Mouse (Mus musculus) adipocyte (in vitro differentiated cells): ENCODE measurements around the gene Ddx20.

Experiments used
- DNase-seq: peaks from one replicate; pipeline ENCODE4 v3.0.0-alpha.2; 2016; ENCODE audit warnings: low spot score

Gene Ddx20

GRCm38 (mm10) chr3:105687324-105688060 lies at the start of gene Ddx20:
Gene Ddx20 (minus strand): TSS chr3:105687574.
- DNase-seq, result peak; percentile 99

GRCm38 (mm10) chr3:105737070-105737469 lies 49.7 kb upstream of the Ddx20 start:
- no peak for DNase-seq

DNA sequence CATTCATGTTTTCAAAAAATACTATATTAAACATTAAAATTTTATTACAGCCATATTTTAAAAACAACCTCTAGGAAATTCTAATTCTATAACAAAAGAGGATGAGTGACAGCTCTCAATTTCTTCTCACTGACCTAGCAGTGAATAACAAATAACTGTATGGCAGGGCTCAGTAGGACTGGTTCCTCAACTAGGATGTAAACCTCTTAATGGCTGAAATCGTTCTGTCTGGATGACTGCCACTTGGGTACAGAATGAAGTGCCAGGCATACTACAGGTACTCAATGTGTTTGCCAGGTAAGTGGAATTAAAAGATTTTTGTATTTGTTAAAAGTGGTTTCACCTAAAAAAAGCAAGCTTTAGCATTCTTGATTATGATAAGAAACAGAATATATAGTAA lies 48.8 kb upstream of the Ddx20 start:
- no peak for DNase-seq

DNA sequence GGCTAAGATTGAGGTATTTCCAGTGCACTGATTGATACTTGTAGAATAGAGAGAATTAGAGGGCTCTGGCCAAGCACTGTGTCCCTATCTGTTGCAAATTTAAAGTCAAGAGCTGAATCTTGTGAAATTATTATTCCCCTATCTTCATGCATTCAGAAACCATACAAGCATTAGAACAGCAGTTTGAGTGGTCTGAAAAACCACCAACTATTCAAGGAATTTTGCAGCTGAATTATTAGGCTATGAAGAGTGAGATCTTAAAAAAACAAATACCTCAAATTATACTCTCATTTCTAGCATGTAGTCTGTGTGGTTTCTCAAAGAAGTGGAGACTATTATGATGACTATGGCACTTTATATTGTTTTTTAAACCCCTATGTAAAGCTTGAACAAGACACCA lies 47.9 kb upstream of the Ddx20 start:
- DNase-seq, result no peak

DNA sequence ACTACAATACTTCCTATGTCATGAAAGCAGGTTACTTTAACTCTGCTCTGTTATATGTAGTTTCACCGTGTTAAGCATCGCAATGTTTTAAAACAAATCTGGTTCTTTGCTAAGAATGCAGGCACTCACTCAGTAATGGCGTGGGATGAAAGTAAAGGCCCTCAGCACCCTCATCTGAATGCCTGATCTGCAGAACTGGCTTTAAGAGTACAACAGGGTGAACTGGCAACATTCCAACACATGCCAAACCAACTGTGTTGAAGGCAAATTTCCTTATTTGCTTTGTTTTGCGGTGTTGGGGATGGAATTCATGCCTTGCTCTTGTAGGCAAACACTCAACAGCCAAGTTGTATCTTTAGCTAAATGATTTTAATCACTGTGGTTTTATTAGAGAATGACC lies 46.2 kb upstream of the Ddx20 start:
- no peak for DNase-seq

GRCm38 (mm10) chr3:105732360-105732759 lies 45.0 kb upstream of the Ddx20 start:
- DNase-seq, result no peak

DNA sequence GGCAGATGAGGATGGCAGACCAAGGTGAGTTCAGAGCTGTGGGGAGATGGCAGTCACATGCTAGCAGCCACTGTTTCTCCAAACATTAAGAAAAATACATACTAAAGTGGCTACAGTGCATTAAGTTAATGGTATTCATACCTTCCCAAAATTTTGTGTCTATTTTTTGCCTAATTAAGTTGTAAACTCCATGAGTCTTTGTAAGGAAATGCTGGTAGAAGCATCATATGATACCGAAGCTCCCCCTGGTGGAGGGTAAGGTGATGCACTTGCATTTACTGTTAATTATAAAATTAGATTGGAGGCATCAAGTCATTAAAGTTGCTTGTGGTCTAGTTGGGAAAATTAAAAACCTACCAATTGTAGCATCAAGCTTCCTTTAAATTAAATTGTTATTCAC lies 38.7 kb upstream of the Ddx20 start:
- peak; percentile 79 for DNase-seq

GRCm38 (mm10) chr3:105722510-105722909 lies 35.1 kb upstream of the Ddx20 start:
- DNase-seq, result no peak

- no peak for DNase-seq
These were observed 34.4 kb upstream of the Ddx20 start for GRCm38 (mm10) chr3:105721681-105722201.

DNA sequence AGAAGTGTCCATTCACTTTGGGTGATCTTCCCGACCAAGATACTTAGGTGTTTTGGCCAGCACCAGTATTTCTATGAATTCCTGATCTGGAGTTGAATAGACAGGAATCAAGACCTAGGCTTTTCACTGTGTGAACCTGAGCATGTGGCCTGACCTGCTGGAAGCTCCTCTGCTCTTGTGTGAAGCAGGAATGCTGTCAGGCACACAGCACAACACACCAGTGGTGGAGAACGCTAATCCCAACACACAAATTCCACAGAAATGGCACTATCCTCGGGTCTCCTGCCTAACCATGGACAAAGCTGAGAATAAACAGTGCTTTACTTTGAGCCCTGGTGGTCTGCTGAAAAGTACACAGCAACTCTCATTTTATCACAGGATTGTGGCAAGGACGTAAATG lies 33.1 kb upstream of the Ddx20 start:
- no peak for DNase-seq

DNA sequence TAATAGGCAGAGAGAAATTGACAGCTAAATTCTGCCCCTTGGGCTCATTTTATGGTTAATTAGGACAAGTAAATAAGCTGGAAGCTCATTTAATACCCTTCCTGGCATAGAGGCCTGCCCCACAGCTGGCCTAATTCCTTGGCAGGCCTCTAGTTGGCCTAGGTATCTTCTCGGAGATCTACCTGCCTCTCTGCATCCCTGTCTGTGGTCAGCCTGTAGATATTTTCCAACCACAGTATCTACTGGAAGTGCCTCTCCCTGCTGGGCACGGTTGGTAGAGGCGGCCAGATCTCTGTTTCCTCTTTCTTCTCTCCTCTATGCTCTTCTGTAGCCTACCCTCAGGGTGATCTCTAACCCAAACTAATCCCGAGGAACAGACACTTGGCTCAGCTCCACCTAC lies 32.6 kb upstream of the Ddx20 start:
- no peak for DNase-seq

DNA sequence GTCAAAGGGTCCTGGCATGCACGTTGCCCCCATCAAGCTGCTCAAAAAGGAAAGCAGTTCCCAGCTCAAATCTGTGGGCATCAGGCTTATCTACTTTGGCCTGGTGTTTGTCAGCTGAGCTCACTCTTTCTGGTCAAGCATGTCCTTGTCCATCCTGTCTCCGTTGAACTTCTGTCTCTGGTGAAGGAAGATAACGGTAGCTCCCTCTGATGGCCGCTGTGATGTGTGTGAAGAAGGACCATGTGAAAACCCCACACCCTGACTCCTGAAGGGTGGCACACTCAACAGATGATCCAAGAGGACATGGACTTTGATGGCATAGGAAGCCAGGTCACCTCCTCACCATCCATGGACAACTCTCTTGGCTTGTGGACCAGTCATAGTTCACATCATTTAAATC lies 31.4 kb upstream of the Ddx20 start:
- DNase-seq, result no peak

- no peak for DNase-seq
These were observed 30.6 kb upstream of the Ddx20 start for GRCm38 (mm10) chr3:105717856-105718555.

DNA sequence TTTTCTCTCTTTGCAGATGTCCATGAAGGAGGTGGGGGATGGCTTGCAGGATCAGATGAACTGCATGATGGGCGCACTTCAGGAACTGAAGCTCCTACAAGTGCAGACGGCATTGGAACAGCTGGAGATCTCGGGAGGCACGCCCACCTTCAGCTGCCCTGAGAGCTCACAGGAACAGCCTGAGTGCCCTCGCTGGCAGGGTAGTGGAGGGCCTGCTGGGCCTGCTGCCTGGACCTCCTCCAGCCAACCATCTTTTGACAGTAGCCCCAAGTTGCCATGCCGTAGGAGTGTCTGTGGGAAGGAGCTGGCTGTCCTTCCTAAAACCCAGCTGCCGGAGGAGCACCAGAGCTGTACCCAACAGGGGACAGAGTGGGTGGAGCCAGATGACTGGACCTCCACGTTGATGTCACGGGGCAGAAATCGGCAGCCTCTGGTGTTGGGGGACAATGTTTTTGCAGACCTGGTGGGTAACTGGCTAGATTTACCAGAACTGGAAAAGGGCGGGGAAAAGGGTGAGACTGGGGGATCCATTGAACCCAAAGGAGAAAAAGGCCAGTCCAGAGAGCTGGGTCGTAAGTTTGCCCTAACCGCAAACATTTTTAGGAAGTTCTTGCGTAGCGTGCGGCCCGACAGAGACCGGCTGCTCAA lies 29.1 kb upstream of the Ddx20 start:
- no peak for DNase-seq

DNA sequence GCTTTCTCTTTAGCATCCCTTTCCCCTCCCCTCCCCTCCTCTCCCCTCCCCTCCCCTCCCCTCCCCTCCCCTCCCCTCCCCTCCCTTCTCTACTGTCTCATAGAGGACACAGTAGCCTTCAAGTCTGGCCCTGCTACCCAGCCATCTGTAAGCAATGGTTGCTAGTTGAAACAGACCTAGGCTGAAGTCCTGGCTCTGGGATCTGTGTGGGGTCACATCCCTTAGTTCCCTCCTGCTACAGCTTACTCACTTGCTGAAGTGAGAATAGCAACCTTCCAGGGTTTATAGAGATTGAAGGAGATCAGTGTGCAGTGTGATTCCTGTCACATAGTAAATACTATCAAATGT lies 27.4 kb upstream of the Ddx20 start:
- no peak for DNase-seq

GRCm38 (mm10) chr3:105714091-105714819 lies 26.9 kb upstream of the Ddx20 start:
- peak; percentile 64 for DNase-seq

GRCm38 (mm10) chr3:105712827-105713226 lies 25.5 kb upstream of the Ddx20 start:
- no peak for DNase-seq

GRCm38 (mm10) chr3:105711741-105712140 lies 24.4 kb upstream of the Ddx20 start:
- DNase-seq, result no peak

DNA sequence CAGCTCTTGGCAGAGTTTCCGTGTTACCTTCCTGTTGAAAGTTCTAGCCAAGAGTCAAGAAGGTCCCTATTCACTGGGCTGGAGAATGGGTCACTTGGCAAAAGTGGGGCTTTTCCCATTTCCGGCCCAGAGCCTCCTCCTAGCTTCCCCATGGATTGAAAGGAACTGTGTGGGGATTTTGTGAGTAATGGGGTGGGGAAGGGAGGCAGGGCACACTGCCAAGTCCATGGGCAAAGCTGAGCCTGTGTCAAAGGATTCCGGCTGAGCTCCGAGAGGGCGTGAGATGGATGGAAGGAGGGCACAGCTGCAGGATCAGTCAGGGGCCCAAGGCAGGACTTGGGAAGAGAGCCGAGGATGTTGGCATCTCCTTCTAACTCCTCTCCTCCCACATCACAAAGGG lies 22.9 kb upstream of the Ddx20 start:
- no peak for DNase-seq

DNA sequence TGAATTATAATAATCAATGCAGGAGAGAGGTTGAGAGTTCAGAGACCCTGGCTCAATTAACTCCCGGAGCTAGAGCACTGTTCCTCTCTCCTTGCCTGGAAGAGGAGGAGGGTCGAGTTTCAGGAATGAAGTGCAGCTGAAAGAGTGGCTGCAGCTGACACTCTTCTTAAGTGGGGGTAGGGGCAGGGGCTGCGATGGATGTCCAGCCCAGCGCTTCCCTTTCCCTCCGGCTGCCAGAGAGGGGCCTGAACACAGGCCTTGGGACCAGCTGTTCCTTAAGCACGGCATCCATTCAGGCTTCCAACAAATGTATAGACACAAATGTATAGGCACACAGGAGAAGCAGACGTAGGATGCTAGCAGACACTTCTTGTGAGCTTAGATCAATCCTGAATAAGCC lies 20.2 kb upstream of the Ddx20 start:
- no peak for DNase-seq

DNA sequence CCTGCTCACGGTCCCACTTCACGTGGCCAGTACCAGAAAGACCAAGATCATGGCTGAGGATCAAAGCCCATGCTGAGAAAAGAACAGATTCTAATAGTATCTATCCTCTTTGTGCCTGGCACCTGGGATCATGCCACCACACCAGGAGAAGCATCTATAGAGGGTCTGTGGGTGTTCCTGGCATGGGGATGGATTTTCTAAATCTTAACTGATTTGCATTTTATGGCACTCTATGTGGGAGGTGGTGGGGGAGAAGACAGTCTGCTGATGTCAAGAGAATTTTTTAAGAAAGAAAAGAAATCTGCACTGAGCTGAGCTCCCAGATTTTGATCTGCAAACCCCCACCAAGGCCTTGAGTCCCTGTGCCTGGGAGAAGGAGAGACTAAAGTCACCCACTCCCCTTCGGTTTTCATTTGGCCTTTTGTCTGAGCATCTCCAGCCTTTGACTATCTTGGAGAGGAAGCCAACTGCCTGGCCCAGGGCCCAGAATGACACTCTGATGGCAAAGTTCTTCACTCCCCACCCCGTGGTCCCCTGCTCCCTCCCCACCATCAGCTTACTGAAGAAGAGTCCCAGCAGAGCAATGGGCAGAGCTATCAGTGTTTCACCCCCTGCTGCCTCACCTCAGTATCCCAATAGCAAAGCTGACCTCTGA lies 19.1 kb upstream of the Ddx20 start:
- no peak for DNase-seq

GRCm38 (mm10) chr3:105705561-105705960 lies 18.2 kb upstream of the Ddx20 start:
- DNase-seq, result no peak
